Mouse (Mus musculus) bone marrow, adult 2 months (tissue): ENCODE measurements at regions not wholly inside any gene's neighbourhood (a gene's known extent, or its start where the extent isn't known, plus 50 kb on each side); places are given as distances from the start of the nearest gene placed in this dataset.

Experiments used
- CTCF ChIP-seq: fragments of 200-500 bp; IDR thresholded peaks from 2 replicates; pipeline ENCODE4 v1.5.1; 2011; ENCODE audit warnings: low read length, control low read depth; ENCODE audit not compliant: control insufficient read depth, insufficient read depth
- POLR2A ChIP-seq: fragments of 200-500 bp; IDR thresholded peaks from 2 replicates; pipeline ENCODE4 v1.6.1; 2011; ENCODE audit warnings: low read depth, mild to moderate bottlenecking, control low read depth, low read length, borderline replicate concordance; ENCODE audit not compliant: control insufficient read depth

DNA sequence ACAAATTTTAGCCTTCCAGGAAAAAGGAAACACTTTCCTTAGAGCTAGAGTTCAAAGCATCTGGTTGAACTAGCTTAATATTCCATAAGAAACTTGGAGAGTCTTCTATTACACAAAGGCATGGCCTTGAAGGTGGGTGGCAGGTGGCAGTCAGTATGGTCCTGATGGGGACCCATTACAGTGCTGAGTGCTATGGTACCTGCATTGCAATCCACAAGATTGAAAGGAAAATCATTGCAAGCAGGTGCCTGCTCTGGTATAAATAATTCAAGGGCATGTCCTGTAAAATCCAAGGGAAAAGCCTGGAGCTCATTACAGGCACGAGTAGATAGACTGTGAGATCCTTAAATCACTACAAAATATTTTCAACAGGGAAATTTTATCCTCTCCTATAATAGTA lies 263.7 kb upstream of the Megf9 start:
- TF ChIP-seq POLR2A (no peak), CTCF (no peak)
